Mouse (Mus musculus) liver, adult (tissue): ENCODE data around the gene Fam124b.

Source experiments
- GATA4 ChIP-seq: IDR thresholded peaks from 2 replicates; pipeline ENCODE4 v1.6.1; 2014; ENCODE audit warnings: mild to moderate bottlenecking, low read length; ENCODE audit not compliant: insufficient replicate concordance

Fam124b gene

GRCm38 (mm10) chr1:80213146-80213545 is 5.1 kb downstream of the Fam124b start:
- no peak for TF ChIP-seq GATA4

GRCm38 (mm10) chr1:80202314-80202713 is 16.0 kb downstream of the Fam124b start:
- TF ChIP-seq GATA4: no peak

GRCm38 (mm10) chr1:80192837-80193236 is 25.4 kb downstream of the Fam124b start:
- TF ChIP-seq GATA4: no peak

DNA sequence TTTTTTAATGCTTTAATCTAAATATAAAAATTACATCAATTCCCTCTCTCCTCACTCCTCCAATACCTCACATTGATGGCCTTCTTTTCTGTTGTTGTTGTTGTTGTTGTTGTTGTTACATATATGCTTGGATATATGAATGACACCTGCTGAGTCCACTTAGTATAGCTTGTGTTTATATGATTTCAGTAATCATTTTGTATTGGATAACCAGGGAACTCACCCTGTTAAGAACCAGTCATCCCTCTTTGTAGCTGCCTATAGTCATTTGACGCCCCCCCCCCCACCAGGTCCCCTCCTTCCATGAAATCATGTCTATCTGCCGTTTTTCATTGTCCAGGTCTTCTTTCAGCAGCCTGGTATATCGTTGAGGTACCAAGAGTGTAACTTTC is 36.9 kb downstream of the Fam124b start:
- no peak for TF ChIP-seq GATA4

DNA sequence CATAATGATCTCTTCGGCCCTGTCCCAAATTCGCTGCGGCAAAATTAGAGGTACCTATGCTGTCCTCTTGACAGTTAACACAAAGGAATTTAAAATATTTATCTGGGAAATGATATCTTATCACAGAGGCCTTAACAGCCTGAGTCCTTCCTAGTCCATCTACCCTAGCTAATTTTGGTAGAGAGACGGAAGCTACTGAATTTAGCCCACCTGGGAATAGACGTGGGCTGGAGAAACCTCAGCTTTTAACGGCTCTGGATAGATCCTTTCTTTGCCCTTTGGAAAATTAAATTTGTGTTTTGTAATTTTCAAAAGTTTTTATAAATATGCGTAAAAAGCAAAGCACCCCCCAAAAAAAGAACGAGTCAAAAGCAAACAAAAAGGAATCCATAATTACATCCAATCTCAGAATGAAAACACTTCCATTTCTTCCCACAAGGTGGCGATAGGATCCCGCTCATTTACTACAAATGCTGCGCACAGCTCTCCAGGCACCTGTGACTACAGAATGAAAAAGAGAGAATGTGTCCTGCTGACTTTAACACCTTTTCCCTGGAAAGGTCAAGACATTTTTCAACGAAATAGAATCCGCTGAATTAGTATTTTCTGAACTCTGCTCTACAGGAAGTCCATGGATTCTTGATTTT is 37.4 kb downstream of the Fam124b start:
- no peak for TF ChIP-seq GATA4

- no peak for TF ChIP-seq GATA4
Observed at GRCm38 (mm10) chr1:80180128-80180527, 38.1 kb downstream of the Fam124b start.

DNA sequence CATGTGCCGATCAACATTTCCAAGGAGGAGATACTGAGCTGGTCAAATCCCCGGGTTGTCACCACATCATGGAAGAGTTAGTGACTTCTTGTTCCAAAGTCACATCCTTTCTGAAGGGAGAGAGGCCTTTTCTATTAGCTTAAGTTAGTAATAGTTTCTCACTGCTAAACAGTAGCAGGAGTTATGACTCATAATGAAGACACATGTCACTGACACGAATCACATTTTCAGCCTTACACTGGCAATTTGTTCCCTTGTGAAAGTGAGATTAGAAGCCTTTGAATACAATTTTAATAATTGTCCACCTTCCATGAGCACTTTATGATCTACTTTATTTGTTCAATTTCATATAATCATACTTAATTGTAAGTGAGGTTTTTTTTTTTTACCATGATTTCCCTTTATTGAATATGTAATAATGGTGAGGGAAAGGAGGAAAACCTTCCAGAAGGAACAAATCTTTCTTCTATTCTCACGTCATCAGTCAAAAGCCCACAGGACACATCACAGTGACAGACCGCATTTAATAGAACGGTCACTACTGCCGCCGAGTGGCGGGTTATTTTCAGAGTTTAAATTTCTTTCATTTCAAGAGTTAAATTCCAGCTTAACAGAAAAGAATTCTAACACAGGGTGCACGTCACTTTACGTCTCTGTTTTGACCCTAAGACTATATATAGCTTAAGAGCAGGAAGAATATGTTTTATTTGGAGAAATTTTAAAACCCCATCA is 40.5 kb downstream of the Fam124b start:
- TF ChIP-seq GATA4: no peak

DNA sequence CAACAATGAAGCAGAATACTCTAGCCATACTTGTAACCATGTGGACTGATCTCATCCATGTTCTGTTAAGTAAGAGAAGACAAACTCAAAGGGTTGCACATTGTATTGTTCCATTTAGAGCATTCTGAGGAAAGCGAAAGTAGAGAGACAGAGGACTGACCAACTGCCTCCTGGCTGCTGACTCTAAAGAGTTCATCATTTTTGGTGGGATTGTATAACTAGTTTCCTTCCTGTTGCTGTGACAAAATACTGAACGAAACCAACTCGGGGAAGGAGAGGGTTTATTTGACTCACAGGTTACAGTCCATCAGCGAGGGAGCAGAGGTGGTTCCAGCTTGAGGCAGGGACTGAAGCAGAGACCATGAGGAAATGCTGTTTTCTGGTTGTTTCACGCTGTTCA is 50.6 kb downstream of the Fam124b start:
- no peak for TF ChIP-seq GATA4

DNA sequence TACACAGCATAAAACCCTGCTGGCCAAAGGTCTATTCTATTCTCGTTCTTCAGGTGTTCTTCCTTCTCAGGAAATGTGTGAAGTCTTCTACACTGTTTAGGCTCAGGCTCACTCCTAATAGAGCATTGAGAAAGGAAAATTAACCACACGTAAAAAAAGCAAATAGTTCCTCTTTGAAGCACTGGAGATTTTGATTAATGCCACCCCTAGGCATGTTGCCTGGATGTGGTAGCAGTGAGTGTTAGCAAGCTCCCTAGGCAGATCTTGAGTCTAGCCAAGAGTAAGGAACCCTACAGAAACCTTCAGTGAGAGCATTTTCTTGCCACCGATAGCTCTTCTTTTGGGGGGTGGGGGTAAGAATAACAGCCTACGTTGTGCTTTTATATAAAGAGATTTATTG is 51.7 kb downstream of the Fam124b start:
- no peak for TF ChIP-seq GATA4

GRCm38 (mm10) chr1:80165391-80165790 is 52.9 kb downstream of the Fam124b start:
- no peak for TF ChIP-seq GATA4

GRCm38 (mm10) chr1:80162943-80163342 is 55.3 kb downstream of the Fam124b start:
- no peak for TF ChIP-seq GATA4

GRCm38 (mm10) chr1:80159586-80159985 is 58.7 kb downstream of the Fam124b start:
- TF ChIP-seq GATA4: no peak

DNA sequence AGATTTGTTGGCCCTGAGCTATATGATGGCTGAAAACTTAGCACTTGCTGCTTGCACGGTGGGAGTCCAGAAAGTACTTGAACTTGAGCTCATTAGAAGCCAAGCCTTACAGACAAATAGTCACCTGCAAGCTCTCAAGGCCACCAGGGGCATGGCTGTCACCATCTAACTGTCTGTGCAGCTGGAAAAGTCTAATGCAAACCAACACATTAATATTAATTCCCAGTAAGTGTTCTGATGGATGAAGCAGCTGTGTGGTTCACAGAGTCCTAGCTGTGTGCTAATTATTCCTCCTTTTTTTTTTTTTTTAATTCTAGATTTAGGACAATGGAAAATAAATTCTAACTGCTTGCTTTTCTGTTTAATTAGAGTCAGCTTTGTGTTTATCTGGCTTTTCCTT is 63.4 kb downstream of the Fam124b start:
- TF ChIP-seq GATA4: no peak

DNA sequence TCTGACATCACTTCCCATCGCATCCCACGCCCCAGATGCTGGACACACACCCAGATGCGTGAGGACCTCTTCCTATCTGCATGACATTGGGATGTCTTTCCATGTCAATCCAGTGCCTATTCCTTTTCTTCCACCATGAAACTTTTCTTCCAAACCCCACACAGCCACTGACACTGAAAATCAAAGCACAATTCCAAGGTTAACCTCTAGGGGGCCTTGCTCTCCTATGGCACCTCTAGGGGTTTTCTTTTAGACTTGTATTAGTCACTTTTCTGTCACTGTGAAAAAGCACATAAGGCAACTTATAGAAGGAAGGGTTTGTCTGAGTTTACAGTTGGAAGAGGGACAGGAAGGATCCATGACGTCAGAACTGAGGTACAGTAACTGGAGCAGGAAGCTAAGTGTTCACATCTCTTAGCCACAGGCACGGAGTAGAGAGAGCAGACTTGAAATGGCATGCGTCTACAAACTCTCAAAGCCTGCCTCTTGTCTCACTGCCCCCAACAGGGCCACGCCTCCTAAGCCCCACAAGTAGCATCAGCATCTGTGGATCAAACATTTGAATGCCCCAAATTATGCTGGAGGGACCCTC is 65.1 kb downstream of the Fam124b start:
- TF ChIP-seq GATA4: no peak

- no peak for TF ChIP-seq GATA4
Observed at GRCm38 (mm10) chr1:80150681-80151080, 67.6 kb downstream of the Fam124b start.
